In genomic region chr13:6009671-6010070, GRCm38 (mm10) we compare ENCODE assay signal across 26 mouse cellular contexts.
A peak's percentile ranks its signal among the peaks of the same experiment; 100 is the strongest.
DNase-seq lines count a peak whose midpoint lies in the region; ATAC-seq and TF ChIP-seq lines count a peak whose summit lies in the region.
"Had no signal": no experiment of that assay in that cellular context is flagged by ENCODE, and none has a peak within 500 bp of the region (broad histone marks: within the 10 kb centered on the region; RNA-seq: fewer than 3 reads in every experiment).

No protein-coding gene starts in this region.

- H3K27me3 ChIP-seq in lung, postnatal 0 days (replicated peaks; ENCODE audit: insufficient read depth, low read length) = no peaks in the 10 kb centered on the region
- H3K27me3 ChIP-seq: embryonic facial prominence, embryonic 12.5 days; forebrain, embryonic 12.5 days; hindbrain, embryonic 15.5 days; intestine, embryonic 15.5 days; limb, embryonic 13.5 days; liver, embryonic 12.5 days; midbrain, embryonic 15.5 days; neural tube, embryonic 13.5 days had no signal

- peak overlapping the region; percentile 39 for H3K27ac ChIP-seq in bone marrow macrophage, adult 2 months (ENCODE audit: insufficient read depth, low read depth, low read length)
- H3K27ac ChIP-seq in lung, postnatal 0 days (ENCODE audit: low read length) = no peak overlapping the region
- H3K27ac ChIP-seq: embryonic facial prominence, embryonic 12.5 days; forebrain, embryonic 12.5 days; heart, embryonic 10.5 days; hindbrain, embryonic 15.5 days; intestine, embryonic 15.5 days; limb, embryonic 13.5 days; liver, embryonic 12.5 days; midbrain, embryonic 15.5 days; neural tube, embryonic 13.5 days had no signal

- TF ChIP-seq CTCF in bone marrow macrophage, adult 2 months (IDR thresholded peaks at IDR 0.05; ENCODE audit: low read depth, low read length) = no peak
- TF ChIP-seq CTCF in lung, postnatal 0 days (IDR thresholded peaks at IDR 0.05) = no peak

- H3K4me3 ChIP-seq in bone marrow macrophage, adult 2 months (ENCODE audit: insufficient read depth, low read length) = no peak overlapping the region
- H3K4me3 ChIP-seq in lung, postnatal 0 days (ENCODE audit: low read depth, low read length) = no peak overlapping the region
- H3K4me3 ChIP-seq: embryonic facial prominence, embryonic 12.5 days; forebrain, embryonic 12.5 days; heart, embryonic 10.5 days; hindbrain, embryonic 15.5 days; intestine, embryonic 15.5 days; limb, embryonic 13.5 days; liver, embryonic 12.5 days; midbrain, embryonic 15.5 days; neural tube, embryonic 13.5 days had no signal

- TF ChIP-seq EP300 in lung, postnatal 0 days (IDR thresholded peaks at IDR 0.05) = no peak

- no peak overlapping the region for H3K4me2 ChIP-seq in lung, postnatal 0 days (replicated peaks; ENCODE audit: low read depth, low read length)
- H3K4me2 ChIP-seq: embryonic facial prominence, embryonic 12.5 days; forebrain, embryonic 12.5 days; hindbrain, embryonic 15.5 days; intestine, embryonic 15.5 days; limb, embryonic 13.5 days; liver, embryonic 12.5 days; midbrain, embryonic 15.5 days; neural tube, embryonic 13.5 days had no signal

- H3K4me1 ChIP-seq in bone marrow macrophage, adult 2 months (ENCODE audit: control insufficient read depth, insufficient read depth, low read length) = peaks cover 13% of the 10 kb centered on the region
- H3K4me1 ChIP-seq in lung, postnatal 0 days (ENCODE audit: insufficient read depth, low read depth, low read length) = no peaks in the 10 kb centered on the region
- H3K4me1 ChIP-seq: embryonic facial prominence, embryonic 12.5 days; forebrain, embryonic 12.5 days; heart, embryonic 10.5 days; hindbrain, embryonic 15.5 days; intestine, embryonic 15.5 days; limb, embryonic 13.5 days; liver, embryonic 12.5 days; midbrain, embryonic 15.5 days; neural tube, embryonic 13.5 days had no signal

- no peak for TF ChIP-seq POLR2A in bone marrow macrophage, adult 2 months (IDR thresholded peaks at IDR 0.05; ENCODE audit: borderline replicate concordance, low read depth, low read length)

- DNase-seq in gastrocnemius, adult 18-20 months (ENCODE audit: low spot score) = peak; percentile 16
- no peak for DNase-seq in gastrocnemius, postnatal 14 days
- peak; percentile 36 for DNase-seq in 3T3-L1 (ENCODE audit: low read depth, low spot score)
- peak; percentile 13 for DNase-seq in skeletal muscle tissue, adult 2 months (ENCODE audit: low read depth, low spot score)
- no peak for DNase-seq in lung, postnatal 0 days (ENCODE audit: low spot score)
- DNase-seq in kidney, postnatal 4 days = no peak
- DNase-seq: cerebellum, adult 18-20 months; cerebellum, postnatal 14 days; heart, postnatal 4 days; kidney, adult 9 months; kidney, postnatal 25 days; lung, adult 18-20 months; lung, postnatal 14 days; retina, postnatal 1 day; thymus, adult 2 months; thymus, postnatal 4 days had no signal

- no peaks in the 10 kb centered on the region for H3K36me3 ChIP-seq in lung, postnatal 0 days (ENCODE audit: insufficient read depth, low read length)
- H3K36me3 ChIP-seq: embryonic facial prominence, embryonic 12.5 days; forebrain, embryonic 12.5 days; heart, embryonic 10.5 days; hindbrain, embryonic 15.5 days; intestine, embryonic 15.5 days; limb, embryonic 13.5 days; liver, embryonic 12.5 days; midbrain, embryonic 15.5 days; neural tube, embryonic 13.5 days had no signal

- H3K9ac ChIP-seq in lung, postnatal 0 days (replicated peaks; ENCODE audit: low read depth) = no peak overlapping the region
- H3K9ac ChIP-seq: embryonic facial prominence, embryonic 12.5 days; forebrain, embryonic 12.5 days; hindbrain, embryonic 15.5 days; intestine, embryonic 15.5 days; limb, embryonic 13.5 days; liver, embryonic 12.5 days; midbrain, embryonic 15.5 days; neural tube, embryonic 13.5 days had no signal

- H3K9me3 ChIP-seq in lung, postnatal 0 days (ENCODE audit: low read length) = no peaks in the 10 kb centered on the region; the same call in 1 of the 2 replicates
- H3K9me3 ChIP-seq: embryonic facial prominence, embryonic 12.5 days; forebrain, embryonic 12.5 days; heart, embryonic 10.5 days; hindbrain, embryonic 15.5 days; intestine, embryonic 15.5 days; limb, embryonic 13.5 days; liver, embryonic 12.5 days; midbrain, embryonic 15.5 days; neural tube, embryonic 13.5 days had no signal

- WGBS in lung, postnatal 0 days = 63% methylated on average over 1 of the region's 1 CpGs

- ATAC-seq in lung, postnatal 0 days = no peak
- ATAC-seq: intestine, embryonic 15.5 days; liver, embryonic 12.5 days; midbrain, embryonic 15.5 days had no signal

- intact Hi-C loops in gastrocnemius, postnatal 14 days (cut with DNase I; ENCODE audit: low total_unique reads) = no loop called here

Comparison
In these comparisons a context has a peak if more than half of its experiments do, and no peak if none do; other contexts are left out.
1. DNase-seq: peak in gastrocnemius, adult 18-20 months (single experiment), 3T3-L1 (single experiment) and skeletal muscle tissue, adult 2 months (single experiment); none in gastrocnemius, postnatal 14 days (single experiment), lung, postnatal 0 days (single experiment) and kidney, postnatal 4 days (0 of 2).